Mouse (Mus musculus) embryonic facial prominence, embryonic 11.5 days (tissue): ENCODE measurements around the gene Pgap2. TPM values are rescaled to one million over a fixed set of nuclear protein-coding genes. Genes with fewer than 3 reads are reported as not detected.

Experiments used
- ATAC-seq: fragments of 200-750 bp; cut with Nextera tagmentation; replicated peaks from 2 replicates; pipeline ENCODE4 v1.8.0; 2017; ENCODE audit warnings: low read depth; ENCODE audit not compliant: insufficient number of reproducible peaks, low FRiP score, low TSS enrichment
- DNase-seq: peaks from one replicate; pipeline ENCODE4 v3.0.0-alpha.2; 2015; ENCODE audit warnings: low spot score
- H3K27ac ChIP-seq: fragments of 300-500 bp; sonication (generic); replicated peaks from 2 replicates; pipeline ENCODE4 v1.5.1; 2014; ENCODE audit warnings: mild to moderate bottlenecking, low read depth, low read length, control low read depth
- H3K27me3 ChIP-seq: fragments of 300-500 bp; sonication (generic); 2 replicates; pipeline ENCODE4 v1.6.1; 2014; ENCODE audit warnings: mild to moderate bottlenecking, low read length, moderate library complexity, mixed read lengths; ENCODE audit not compliant: control insufficient read depth, insufficient read depth
- H3K36me3 ChIP-seq: fragments of 300-500 bp; sonication (generic); replicated peaks from 2 replicates; pipeline ENCODE4 v1.6.1; 2014; ENCODE audit warnings: low read depth, mild to moderate bottlenecking, low read length, moderate library complexity, mixed read lengths; ENCODE audit not compliant: control insufficient read depth, insufficient read depth
- H3K4me1 ChIP-seq: fragments of 300-500 bp; sonication (generic); 2 replicates; pipeline ENCODE4 v1.6.1; 2014; ENCODE audit warnings: low read length, mixed read lengths; ENCODE audit not compliant: control insufficient read depth, insufficient read depth
- H3K4me2 ChIP-seq: fragments of 300-500 bp; sonication (generic); 2 replicates; pipeline ENCODE4 v1.6.1; 2014; ENCODE audit warnings: low read depth, mild to moderate bottlenecking, control low read depth, low read length, moderate library complexity
- H3K4me3 ChIP-seq: fragments of 300-500 bp; sonication (generic); 2 replicates; pipeline ENCODE4 v1.5.1; 2014; ENCODE audit warnings: low read depth, low read length, control low read depth
- H3K9ac ChIP-seq: fragments of 300-500 bp; sonication (generic); replicated peaks from 2 replicates; pipeline ENCODE4 v1.6.1; 2014; ENCODE audit warnings: mild to moderate bottlenecking, control low read depth, low read length
- H3K9me3 ChIP-seq: fragments of 300-500 bp; sonication (generic); replicated peaks from 2 replicates; pipeline ENCODE4 v1.6.1; 2016; ENCODE audit warnings: mild to moderate bottlenecking, low read length, inconsistent platforms, mixed read lengths; ENCODE audit not compliant: control insufficient read depth
- WGBS: fragments of 180-500 bp; shearing (Covaris S2); extraction: QIAGEN DNeasy Blood & Tissue Kit; methylation state at CpG from one replicate; pipeline ENCODE4 v1.1.7; 2014; 5-methylcytosine and 5-hydroxymethylcytosine counted together
- polyA plus RNA-seq: library from polyadenylated mRNA; unstranded; fragments of >200 nt; fragmentation: Nextera tagmentation; extraction: Ambion mirVana; gene quantifications from 2 replicates; pipeline ENCODE4 v1.2.1, GENCODE M21; 2014

The Pgap2 gene
- polyA plus RNA-seq, 1 experiment from 2014 or later = 70.1 TPM

- no peak overlapping the region for H3K4me3 ChIP-seq
- H3K4me2 ChIP-seq = no peak overlapping the region
- H3K36me3 ChIP-seq = peaks cover 4% of the 10 kb centered on the region; the same call in 1 of the 2 replicates
- ATAC-seq (no peak), DNase-seq (no peak)
- no peak overlapping the region for H3K27ac ChIP-seq
- peaks cover 4% of the 10 kb centered on the region for H3K4me1 ChIP-seq
- no peak overlapping the region for H3K9ac ChIP-seq
- no peaks in the 10 kb centered on the region for H3K9me3 ChIP-seq
- 84% methylated on average over 2 of the region's 2 CpGs for WGBS
- H3K27me3 ChIP-seq = no peaks in the 10 kb centered on the region
Measured at GRCm38 (mm10) chr7:102243870-102244269, 33.9 kb downstream of the Pgap2 start.

GRCm38 (mm10) chr7:102244782-102245535 is 35.0 kb downstream of the Pgap2 start:
- Histone ChIP-seq H3K4me2 (no peak overlapping the region), H3K4me1 (peaks cover 4% of the 10 kb centered on the region), H3K4me3 (no peak overlapping the region), H3K36me3 (no peaks in the 10 kb centered on the region; the same call in 1 of the 2 replicates), H3K9ac (no peak overlapping the region), H3K27ac (no peak overlapping the region), H3K9me3 (no peaks in the 10 kb centered on the region), H3K27me3 (no peaks in the 10 kb centered on the region)
- no peak for ATAC-seq
- WGBS = 78% methylated on average over 3 of the region's 3 CpGs
- no peak for DNase-seq

GRCm38 (mm10) chr7:102245775-102246174 is 35.8 kb downstream of the Pgap2 start:
- Histone ChIP-seq H3K9me3 (no peaks in the 10 kb centered on the region), H3K4me2 (no peak overlapping the region), H3K27ac (no peak overlapping the region), H3K36me3 (no peaks in the 10 kb centered on the region), H3K4me3 (no peak overlapping the region), H3K4me1 (peaks cover 4% of the 10 kb centered on the region), H3K27me3 (no peaks in the 10 kb centered on the region), H3K9ac (no peak overlapping the region; the same call in 1 of the 2 replicates)
- no peak for ATAC-seq
- no peak for DNase-seq
- WGBS = 4% methylated on average over 1 of the region's 1 CpGs

GRCm38 (mm10) chr7:102246265-102246664 is 36.3 kb downstream of the Pgap2 start:
- Histone ChIP-seq H3K9ac (no peak overlapping the region; the same call in 1 of the 2 replicates), H3K36me3 (no peaks in the 10 kb centered on the region), H3K4me2 (no peak overlapping the region), H3K4me1 (peaks cover 4% of the 10 kb centered on the region), H3K27ac (no peak overlapping the region), H3K27me3 (no peaks in the 10 kb centered on the region), H3K4me3 (no peak overlapping the region), H3K9me3 (no peaks in the 10 kb centered on the region)
- ATAC-seq (no peak), DNase-seq (no peak)
- whole genome bisulfite sequencing = 47% methylated on average over 6 of the region's 6 CpGs

GRCm38 (mm10) chr7:102246956-102247797 is 37.2 kb downstream of the Pgap2 start:
- H3K4me2 ChIP-seq = no peak overlapping the region
- H3K27ac ChIP-seq = no peak overlapping the region
- no peak overlapping the region for H3K4me3 ChIP-seq
- H3K9ac ChIP-seq = no peak overlapping the region
- ATAC-seq (no peak), DNase-seq (no peak)
- H3K27me3 ChIP-seq = no peaks in the 10 kb centered on the region
- H3K4me1 ChIP-seq = peaks cover 4% of the 10 kb centered on the region
- 46% methylated on average over 12 of the region's 12 CpGs for WGBS
- H3K36me3 ChIP-seq = no peaks in the 10 kb centered on the region
- no peaks in the 10 kb centered on the region for H3K9me3 ChIP-seq

- Histone ChIP-seq H3K9ac (peak overlapping the region; percentile 80), H3K4me1 (peaks cover 4% of the 10 kb centered on the region), H3K4me2 (peak overlapping the region; percentile 78), H3K36me3 (no peaks in the 10 kb centered on the region), H3K27ac (no peak overlapping the region), H3K9me3 (no peaks in the 10 kb centered on the region), H3K27me3 (no peaks in the 10 kb centered on the region), H3K4me3 (peak overlapping the region; percentile 81)
- ATAC-seq = no peak
- 26% methylated on average over 16 of the region's 16 CpGs for WGBS
- DNase-seq = no peak
Measured at GRCm38 (mm10) chr7:102248691-102249404, 38.8 kb downstream of the Pgap2 start.

GRCm38 (mm10) chr7:102249531-102249895 is 39.5 kb downstream of the Pgap2 start:
- Histone ChIP-seq H3K27me3 (no peaks in the 10 kb centered on the region), H3K9ac (peak overlapping the region; percentile 80), H3K9me3 (no peaks in the 10 kb centered on the region), H3K4me2 (peak overlapping the region; percentile 78), H3K36me3 (no peaks in the 10 kb centered on the region), H3K4me3 (peak overlapping the region; percentile 81), H3K27ac (peak overlapping the region; percentile 90), H3K4me1 (peaks cover 4% of the 10 kb centered on the region)
- WGBS = 0% methylated on average over 23 of the region's 23 CpGs
- DNase-seq = peak; percentile 55
- ATAC-seq = peak; percentile 15
